Mouse (Mus musculus) cortical plate, adult 2 months (tissue): ENCODE measurements at regions not wholly inside any gene's neighbourhood (a gene's known extent, or its start where the extent isn't known, plus 50 kb on each side); places are given as distances from the start of the nearest gene placed in this dataset.

Experiments used
- CTCF ChIP-seq: fragments of 200-500 bp; IDR thresholded peaks from 2 replicates; pipeline ENCODE4 v1.5.1; 2011; ENCODE audit warnings: mild to moderate bottlenecking, control low read depth, low read length; ENCODE audit not compliant: insufficient read depth; ENCODE audit errors: extremely low read depth
- POLR2A ChIP-seq: fragments of 200-500 bp; IDR thresholded peaks from 2 replicates; pipeline ENCODE4 v1.6.1; 2011; ENCODE audit warnings: mild to moderate bottlenecking, low read length, control low read depth; ENCODE audit not compliant: insufficient read depth; ENCODE audit errors: extremely low read depth

GRCm38 (mm10) chr1:92343768-92344167 lies 129.9 kb downstream of the Ndufa10 start:
- TF ChIP-seq CTCF (no peak), POLR2A (no peak)
